Mouse (Mus musculus) brown adipose tissue, adult 24 weeks (tissue): ENCODE measurements around the gene Upk3a. TPM values are rescaled to one million over a fixed set of nuclear protein-coding genes. Genes with fewer than 3 reads are reported as not detected.

Experiments
- H3K27ac ChIP-seq: fragments of 200-500 bp; replicated peaks from 2 replicates; pipeline ENCODE4 v1.5.1; 2012; ENCODE audit warnings: low read depth, mild to moderate bottlenecking, low read length
- H3K4me1 ChIP-seq: fragments of 200-500 bp; 2 replicates; pipeline ENCODE4 v1.6.1; 2012; ENCODE audit warnings: low read length, mixed read lengths; ENCODE audit not compliant: control insufficient read depth, insufficient read depth, insufficient read length
- H3K4me3 ChIP-seq: fragments of 200-500 bp; 2 replicates; pipeline ENCODE4 v1.5.1; 2012; ENCODE audit warnings: low read depth, mild to moderate bottlenecking, low read length, moderate library complexity; ENCODE audit not compliant: insufficient read depth
- polyA plus RNA-seq: library from polyadenylated mRNA; stranded (reverse); fragments of >200 nt; gene quantifications from 2 replicates; pipeline ENCODE4 v1.2.4, GENCODE M21; 2012; ENCODE audit not compliant: missing spikeins, insufficient read depth, insufficient read length

The Upk3a gene
- polyA plus RNA-seq, 1 experiment = not detected

- Histone ChIP-seq H3K4me3 (no peak overlapping the region), H3K27ac (no peak overlapping the region), H3K4me1 (no peaks in the 10 kb centered on the region)
Measured at GRCm38 (mm10) chr15:85070561-85070960, 53.6 kb downstream of the Upk3a start.

Other genes with a start within 250 kb of the Upk3a start
- gene Phf21b, start 161.1 kb upstream of the Upk3a start, polyA plus RNA-seq = 0.55 TPM in 1 of 2 replicates, not detected in the other
- not detected in 2 replicates for gene Gm29666, start 97.1 kb upstream of the Upk3a start, polyA plus RNA-seq
- gene Nup50, start 93.7 kb upstream of the Upk3a start, polyA plus RNA-seq = 9.8 and 11.6 TPM in 2 replicates
- gene 5031439G07Rik, start 28.6 kb upstream of the Upk3a start, polyA plus RNA-seq = 13.6 and 16.3 TPM in 2 replicates
- 6.0 and 7.3 TPM in 2 replicates for gene Fam118a, start 11.8 kb downstream of the Upk3a start, polyA plus RNA-seq
- gene Smc1b, start 114.8 kb downstream of the Upk3a start, polyA plus RNA-seq = not detected in 2 replicates
- not detected in 2 replicates for gene Ribc2, start 114.9 kb downstream of the Upk3a start, polyA plus RNA-seq
- gene Fbln1, start 188.8 kb downstream of the Upk3a start, polyA plus RNA-seq = 2.8 and 5.2 TPM in 2 replicates